Mouse (Mus musculus): ENCODE measurements around the gene Plcl1. TPM values are rescaled to one million over a fixed set of nuclear protein-coding genes. Genes with fewer than 3 reads are reported as not detected.

Gene Plcl1
- polyA plus RNA-seq, 1 experiment from 2014 or later = 0.91 TPM

GRCm38 (mm10) chr1:55702106-55702505 lies 296.4 kb downstream of the Plcl1 start:
- no peaks in the 10 kb centered on the region for H3K36me3 ChIP-seq
- H3K4me2 ChIP-seq = no peak overlapping the region
- H3K27me3 ChIP-seq = no peaks in the 10 kb centered on the region
- no peaks in the 10 kb centered on the region for H3K9me3 ChIP-seq (replicated peaks)
- H3K4me3 ChIP-seq = no peak overlapping the region
- H3K27ac ChIP-seq = no peak overlapping the region
- H3K9ac ChIP-seq = no peak overlapping the region
- H3K4me1 ChIP-seq (replicated peaks) = no peaks in the 10 kb centered on the region
- ATAC-seq (replicated peaks; ENCODE audit: insufficient number of reproducible peaks, insufficient read depth, low FRiP score, low read depth) = no peak
- 49% methylated on average over 3 of the region's 3 CpGs for WGBS

- WGBS = 81% methylated on average over 2 of the region's 2 CpGs
- ATAC-seq (replicated peaks; ENCODE audit: insufficient number of reproducible peaks, insufficient read depth, low FRiP score, low read depth) = no peak
- H3K36me3 ChIP-seq = no peaks in the 10 kb centered on the region
- H3K27me3 ChIP-seq = no peaks in the 10 kb centered on the region
- H3K4me2 ChIP-seq = no peak overlapping the region
- H3K4me3 ChIP-seq = no peak overlapping the region
- H3K27ac ChIP-seq = no peak overlapping the region
- H3K9me3 ChIP-seq (replicated peaks) = no peaks in the 10 kb centered on the region
- H3K9ac ChIP-seq = no peak overlapping the region
- H3K4me1 ChIP-seq (replicated peaks) = no peaks in the 10 kb centered on the region
These were observed 299.0 kb downstream of the Plcl1 start for GRCm38 (mm10) chr1:55704707-55705106.

DNA sequence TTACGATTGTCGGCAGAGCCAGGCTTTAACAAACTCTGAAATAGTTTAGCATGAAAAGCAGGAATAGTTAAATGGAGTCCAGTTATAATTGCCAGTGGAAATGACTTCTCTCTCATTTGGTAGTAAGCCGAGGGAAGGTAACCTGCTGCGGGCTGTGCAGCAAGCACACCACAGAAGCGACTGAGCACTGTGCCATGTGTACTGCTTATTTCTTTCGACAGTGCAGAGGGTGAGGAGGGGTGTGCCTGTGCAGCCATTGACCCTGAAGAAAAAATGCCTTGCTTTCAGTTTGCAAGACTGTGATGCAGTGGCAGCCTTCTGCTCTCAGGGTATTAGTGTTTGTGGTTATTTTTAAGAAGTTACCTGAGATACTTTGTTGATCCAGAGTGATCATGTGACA lies 299.5 kb downstream of the Plcl1 start:
- ATAC-seq (replicated peaks; ENCODE audit: insufficient number of reproducible peaks, insufficient read depth, low FRiP score, low read depth) = no peak
- Histone ChIP-seq H3K4me1 (replicated peaks) (no peaks in the 10 kb centered on the region), H3K9me3 (replicated peaks) (no peaks in the 10 kb centered on the region), H3K36me3 (no peaks in the 10 kb centered on the region), H3K4me3 (no peak overlapping the region), H3K9ac (no peak overlapping the region), H3K27ac (no peak overlapping the region), H3K27me3 (no peaks in the 10 kb centered on the region), H3K4me2 (no peak overlapping the region)
- 78% methylated on average over 6 of the region's 6 CpGs for WGBS

GRCm38 (mm10) chr1:55705756-55706155 lies 300.0 kb downstream of the Plcl1 start:
- ATAC-seq (replicated peaks; ENCODE audit: insufficient number of reproducible peaks, insufficient read depth, low FRiP score, low read depth) = no peak

DNA sequence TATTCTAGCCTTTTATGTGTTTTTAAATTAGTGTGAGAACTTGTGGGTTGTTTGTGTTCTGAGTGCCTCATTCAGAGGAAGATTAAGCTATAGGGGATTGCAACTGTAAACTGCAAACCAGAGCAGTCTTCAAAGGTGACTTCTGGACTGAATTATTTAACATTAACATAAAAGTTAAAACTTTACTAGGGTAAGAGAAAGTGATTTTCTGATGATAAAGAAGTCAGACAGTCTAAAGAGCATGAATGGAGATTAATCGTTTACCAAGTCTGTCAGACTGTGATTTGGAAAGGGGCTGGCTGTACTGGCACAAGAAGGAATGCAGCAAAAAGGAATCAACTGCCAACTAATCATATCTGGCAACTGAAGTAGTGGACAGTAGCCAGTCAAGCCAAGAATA lies 301.2 kb downstream of the Plcl1 start:
- no peak overlapping the region for H3K4me3 ChIP-seq
- H3K27me3 ChIP-seq = no peaks in the 10 kb centered on the region
- H3K27ac ChIP-seq = no peak overlapping the region
- H3K36me3 ChIP-seq = no peaks in the 10 kb centered on the region
- ATAC-seq (replicated peaks; ENCODE audit: insufficient number of reproducible peaks, insufficient read depth, low FRiP score, low read depth) = no peak
- H3K9me3 ChIP-seq (replicated peaks) = no peaks in the 10 kb centered on the region
- no peak overlapping the region for H3K4me2 ChIP-seq
- no peaks in the 10 kb centered on the region for H3K4me1 ChIP-seq (replicated peaks)
- H3K9ac ChIP-seq = no peak overlapping the region
- WGBS = 56% methylated on average over 1 of the region's 1 CpGs

More at GRCm38 (mm10) chr1:55705756-55706155, 300.0 kb downstream of the Plcl1 start:
- no peak overlapping the region for H3K4me3 ChIP-seq
- WGBS = 67% methylated on average over 3 of the region's 3 CpGs
- no peaks in the 10 kb centered on the region for H3K9me3 ChIP-seq (replicated peaks)
- no peak overlapping the region for H3K9ac ChIP-seq
- H3K36me3 ChIP-seq = no peaks in the 10 kb centered on the region
- H3K27me3 ChIP-seq = no peaks in the 10 kb centered on the region
- no peak overlapping the region for H3K4me2 ChIP-seq
- H3K27ac ChIP-seq = no peak overlapping the region
- H3K4me1 ChIP-seq (replicated peaks) = no peaks in the 10 kb centered on the region

DNA sequence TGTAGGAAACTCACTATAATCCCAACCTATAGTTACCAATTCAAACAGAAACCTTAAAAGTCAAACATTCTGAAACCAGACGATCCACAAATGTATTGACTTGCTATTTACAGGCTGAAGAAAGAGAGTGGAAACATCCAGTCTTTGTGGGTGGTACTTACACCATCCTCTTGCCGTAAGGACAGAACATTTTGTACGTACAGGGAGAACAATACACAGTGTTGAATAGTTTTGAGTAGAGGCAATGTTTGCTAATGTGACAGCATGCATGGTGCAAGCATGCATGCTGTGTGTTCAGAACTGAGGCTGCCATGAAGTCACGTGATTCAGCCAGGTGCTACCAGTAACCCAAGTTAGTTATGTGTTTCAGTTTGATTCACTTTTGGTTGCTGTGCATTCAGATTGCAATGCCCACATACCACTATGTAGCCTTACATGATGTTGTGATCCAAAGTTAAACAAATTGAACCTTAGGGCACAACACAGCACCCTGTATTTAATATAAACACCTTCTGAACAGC lies 311.6 kb downstream of the Plcl1 start:
- H3K4me2 ChIP-seq = no peak overlapping the region
- no peaks in the 10 kb centered on the region for H3K36me3 ChIP-seq
- no peak overlapping the region for H3K9ac ChIP-seq
- H3K27ac ChIP-seq = no peak overlapping the region
- no peaks in the 10 kb centered on the region for H3K9me3 ChIP-seq (replicated peaks)
- no peak overlapping the region for H3K4me3 ChIP-seq
- ATAC-seq (replicated peaks; ENCODE audit: insufficient number of reproducible peaks, insufficient read depth, low FRiP score, low read depth) = no peak
- WGBS = 75% methylated on average over 4 of the region's 4 CpGs
- H3K27me3 ChIP-seq = no peaks in the 10 kb centered on the region
- no peaks in the 10 kb centered on the region for H3K4me1 ChIP-seq (replicated peaks)

GRCm38 (mm10) chr1:55725428-55725827 lies 319.7 kb downstream of the Plcl1 start:
- no peak for ATAC-seq (replicated peaks; ENCODE audit: insufficient number of reproducible peaks, insufficient read depth, low FRiP score, low read depth)
- Histone ChIP-seq H3K36me3 (no peaks in the 10 kb centered on the region), H3K27ac (no peak overlapping the region), H3K27me3 (no peaks in the 10 kb centered on the region), H3K4me3 (no peak overlapping the region), H3K4me1 (replicated peaks) (no peaks in the 10 kb centered on the region; the same call in 1 of the 2 replicates), H3K9me3 (replicated peaks) (no peaks in the 10 kb centered on the region), H3K9ac (no peak overlapping the region), H3K4me2 (no peak overlapping the region)
- WGBS = 37% methylated on average over 3 of the region's 3 CpGs

GRCm38 (mm10) chr1:55729332-55729731 lies 323.6 kb downstream of the Plcl1 start:
- no peaks in the 10 kb centered on the region; the same call in 1 of the 2 replicates for H3K4me1 ChIP-seq (replicated peaks)
- no peaks in the 10 kb centered on the region for H3K9me3 ChIP-seq (replicated peaks)
- no peak for ATAC-seq (replicated peaks; ENCODE audit: insufficient number of reproducible peaks, insufficient read depth, low FRiP score, low read depth)
- no peaks in the 10 kb centered on the region for H3K36me3 ChIP-seq
- no peak overlapping the region for H3K4me2 ChIP-seq
- no peak overlapping the region for H3K9ac ChIP-seq
- H3K27me3 ChIP-seq = no peaks in the 10 kb centered on the region
- WGBS = 46% methylated on average over 3 of the region's 3 CpGs
- no peak overlapping the region for H3K4me3 ChIP-seq
- H3K27ac ChIP-seq = no peak overlapping the region

DNA sequence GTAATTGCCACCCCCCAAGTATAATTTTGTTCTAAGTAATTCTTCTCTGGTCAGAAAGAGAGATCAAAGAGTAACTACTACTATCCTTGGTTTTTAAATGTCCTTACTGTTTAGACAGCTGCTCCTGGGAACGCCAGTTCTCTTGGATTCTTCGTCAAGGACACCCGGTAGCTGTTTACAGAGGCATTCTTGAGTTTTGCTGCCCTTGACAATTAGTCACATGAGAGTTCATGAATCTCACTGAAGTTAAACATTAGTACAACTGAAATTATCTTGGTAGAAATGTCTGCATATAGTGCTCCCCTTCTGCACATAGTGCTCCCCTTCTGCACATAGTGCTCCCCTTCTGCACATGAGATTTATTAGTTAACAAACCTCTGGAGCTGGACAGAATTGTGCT lies 327.2 kb downstream of the Plcl1 start:
- Histone ChIP-seq H3K36me3 (no peaks in the 10 kb centered on the region), H3K9me3 (replicated peaks) (no peaks in the 10 kb centered on the region), H3K4me1 (replicated peaks) (no peaks in the 10 kb centered on the region; the same call in 1 of the 2 replicates), H3K4me3 (no peak overlapping the region), H3K27me3 (peaks cover 3% of the 10 kb centered on the region), H3K4me2 (no peak overlapping the region), H3K27ac (no peak overlapping the region), H3K9ac (no peak overlapping the region)
- 82% methylated on average over 3 of the region's 3 CpGs for WGBS
- no peak for ATAC-seq (replicated peaks; ENCODE audit: insufficient number of reproducible peaks, insufficient read depth, low FRiP score, low read depth)

DNA sequence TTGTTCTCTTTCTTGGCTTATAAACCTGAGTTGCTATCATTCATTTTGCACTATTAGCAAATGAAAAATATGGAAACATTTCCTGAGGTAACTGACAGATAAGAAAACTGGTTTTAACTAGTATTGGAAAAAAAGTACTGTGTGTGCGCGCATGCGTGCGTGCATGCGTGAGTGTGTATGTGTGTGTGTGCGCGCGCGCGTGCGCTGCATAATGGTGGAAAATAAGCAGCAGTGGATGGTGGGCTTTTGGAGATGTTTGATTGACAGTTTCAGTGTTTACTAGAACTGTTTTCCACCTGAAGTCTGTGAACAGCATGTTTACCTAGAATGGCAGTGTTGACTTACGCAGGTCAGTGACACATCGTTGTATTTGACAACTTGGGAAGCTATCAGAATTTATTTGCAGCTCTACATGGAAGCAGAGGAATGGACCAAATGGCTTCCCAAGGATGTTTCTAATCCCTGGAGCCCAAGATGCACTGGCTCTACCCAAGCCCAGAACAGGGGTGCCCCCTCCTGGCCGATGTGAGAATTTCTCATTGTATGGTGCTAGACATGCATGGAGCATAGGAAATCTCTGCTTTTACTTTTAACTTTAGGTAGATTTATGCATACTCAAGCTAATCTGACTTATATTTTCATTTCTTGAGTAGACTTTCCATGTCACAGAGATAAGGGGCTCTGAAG lies 330.5 kb downstream of the Plcl1 start:
- Histone ChIP-seq H3K27me3 (peaks cover 3% of the 10 kb centered on the region), H3K9ac (no peak overlapping the region), H3K4me3 (no peak overlapping the region), H3K4me2 (no peak overlapping the region), H3K9me3 (replicated peaks) (no peaks in the 10 kb centered on the region), H3K27ac (no peak overlapping the region), H3K36me3 (no peaks in the 10 kb centered on the region), H3K4me1 (replicated peaks) (no peaks in the 10 kb centered on the region)
- 85% methylated on average over 14 of the region's 14 CpGs for WGBS
- ATAC-seq (replicated peaks; ENCODE audit: insufficient number of reproducible peaks, insufficient read depth, low FRiP score, low read depth) = 0 out of 2 replicates have a peak, but pooled peaks have one; percentile 55

DNA sequence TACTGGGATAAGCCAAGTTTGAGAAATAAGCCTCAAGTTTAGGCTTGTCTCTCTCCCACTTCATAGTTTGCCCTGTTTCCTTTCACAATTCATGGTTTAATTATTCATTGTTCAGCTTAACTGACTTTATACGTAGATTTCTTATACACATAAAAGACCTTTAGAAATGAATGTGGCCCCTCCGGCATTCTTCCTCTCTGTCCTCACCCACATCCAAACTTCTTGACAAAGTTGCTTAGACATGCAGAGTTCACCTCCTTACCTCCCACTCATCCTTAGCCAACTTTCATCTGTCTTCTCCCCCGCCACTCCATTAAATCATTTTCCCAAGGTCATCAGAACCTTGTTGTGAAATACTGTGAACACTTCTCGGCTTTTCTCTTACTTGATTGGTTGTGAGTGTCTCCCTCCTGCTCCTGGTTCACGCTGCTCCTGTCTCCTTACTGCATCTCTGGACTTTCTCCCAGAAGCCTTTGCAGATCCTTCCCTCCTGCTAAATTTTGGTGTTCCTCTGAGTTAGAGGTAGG lies 331.1 kb downstream of the Plcl1 start:
- 52% methylated on average over 5 of the region's 5 CpGs for WGBS
- ATAC-seq (replicated peaks; ENCODE audit: insufficient number of reproducible peaks, insufficient read depth, low FRiP score, low read depth) = no peak
- no peaks in the 10 kb centered on the region for H3K4me1 ChIP-seq (replicated peaks)
- H3K27ac ChIP-seq = no peak overlapping the region
- no peak overlapping the region for H3K4me2 ChIP-seq
- H3K9me3 ChIP-seq (replicated peaks) = no peaks in the 10 kb centered on the region
- no peak overlapping the region for H3K9ac ChIP-seq
- peaks cover 3% of the 10 kb centered on the region for H3K27me3 ChIP-seq
- H3K36me3 ChIP-seq = no peaks in the 10 kb centered on the region
- H3K4me3 ChIP-seq = no peak overlapping the region

Data from heart, embryonic 15.5 days (tissue).